Mouse (Mus musculus) left cerebral cortex, postnatal 10 days (tissue): ENCODE data around the gene Atxn1. TPM values are rescaled to one million over a fixed set of nuclear protein-coding genes. Genes with fewer than 3 reads are reported as not detected.

ENCODE experiments used
- DNase-seq, 2 experiments: peaks; one replicate each; pipeline ENCODE4 v3.0.0; 2021 to 2022; ENCODE audit warnings: low spot score in 2 of 2, mixed read lengths in 1 of 2; ENCODE audit errors: extremely low spot score in 1 of 2
- intact Hi-C: fragments of 180-260 bp; cut with DNase I; formaldehyde crosslinking; loops from one replicate; pipeline ENCODE4 v1.15.1; 2025
- total RNA-seq, 2 experiments: library from RNA; stranded (reverse); gene quantifications; 2 replicates each; pipeline ENCODE4 v1.2.3; 2021

Atxn1 gene
- total RNA-seq, 2 experiments from 2014 or later = 149 to 152 TPM

DNA sequence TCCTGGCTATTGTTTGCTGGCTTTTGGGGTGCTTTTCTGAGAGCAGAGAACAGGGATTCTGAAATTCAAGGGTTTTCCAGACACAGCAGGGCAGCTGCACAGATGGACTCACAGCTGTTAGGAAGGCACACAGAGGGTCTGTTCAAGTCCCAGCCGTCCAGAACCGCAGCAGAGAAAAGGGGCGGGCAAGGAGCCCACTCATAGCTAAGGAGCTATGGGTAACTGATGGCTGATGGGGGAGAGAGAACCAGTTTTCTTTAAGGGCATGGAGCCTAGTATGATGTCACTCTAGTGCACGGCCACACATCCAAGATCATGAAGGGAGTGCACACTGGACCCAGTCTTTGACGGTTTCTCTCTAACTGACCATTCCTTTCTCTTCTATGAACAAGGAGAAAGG is 200.5 kb downstream of the Atxn1 start:
- DNase-seq = no peak
- intact Hi-C loops = no loop called here

GRCm38 (mm10) chr13:45762278-45762677 is 202.5 kb downstream of the Atxn1 start:
- DNase-seq = no peak
- intact Hi-C loops = no loop called here

DNA sequence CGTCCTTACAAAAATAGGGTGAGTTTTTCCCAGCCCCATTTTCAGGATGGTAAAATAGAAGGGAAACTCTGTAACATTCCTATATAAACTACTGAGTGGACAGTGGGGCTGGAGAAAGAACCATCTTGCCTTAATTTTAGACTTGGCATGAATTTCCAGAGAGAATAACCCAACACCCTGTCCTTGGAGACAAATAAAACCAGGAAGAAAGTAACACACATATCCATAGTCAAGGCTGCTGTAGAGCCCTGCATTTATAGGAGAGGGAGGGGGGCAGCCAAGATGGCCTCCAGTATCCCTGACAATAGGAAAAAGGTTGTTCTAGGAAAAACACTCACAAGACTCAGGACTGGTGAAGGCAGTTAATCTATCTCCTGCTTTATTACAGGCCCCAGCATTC is 210.3 kb downstream of the Atxn1 start:
- intact Hi-C loops = no loop called here

GRCm38 (mm10) chr13:45752498-45752897 is 212.3 kb downstream of the Atxn1 start:
- intact Hi-C loops = no loop called here
- DNase-seq = peak in 1 of 2 experiments; percentile 2

More for the DNA sequence above, 210.3 kb downstream of the Atxn1 start:
- DNase-seq = no peak

DNA sequence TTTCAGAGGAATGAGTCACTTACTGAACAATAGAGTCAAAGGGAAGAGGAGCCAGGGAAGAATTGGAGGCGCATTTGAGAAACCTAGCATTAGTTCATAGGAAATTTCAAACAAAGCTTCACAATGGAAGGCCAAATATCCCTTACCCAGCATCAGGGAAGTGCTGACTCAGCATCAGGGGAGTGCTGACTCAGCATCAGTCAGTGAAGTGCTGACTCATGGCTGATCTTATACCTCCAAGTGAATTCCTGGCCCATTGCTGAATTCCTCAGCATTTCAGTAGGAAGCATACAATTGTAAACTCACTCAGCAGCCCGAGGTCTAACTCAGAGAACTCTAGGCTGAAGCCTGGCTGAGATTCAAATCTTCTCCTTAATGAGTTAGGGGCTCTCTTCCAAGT is 213.6 kb downstream of the Atxn1 start:
- intact Hi-C loops = no loop called here
- no peak for DNase-seq

- intact Hi-C loops = no loop called here
- no peak for DNase-seq
Measured at GRCm38 (mm10) chr13:45750627-45751026, 214.2 kb downstream of the Atxn1 start.

- no peak for DNase-seq
- intact Hi-C loops = no loop called here
Measured at GRCm38 (mm10) chr13:45749937-45750336, 214.9 kb downstream of the Atxn1 start.

DNA sequence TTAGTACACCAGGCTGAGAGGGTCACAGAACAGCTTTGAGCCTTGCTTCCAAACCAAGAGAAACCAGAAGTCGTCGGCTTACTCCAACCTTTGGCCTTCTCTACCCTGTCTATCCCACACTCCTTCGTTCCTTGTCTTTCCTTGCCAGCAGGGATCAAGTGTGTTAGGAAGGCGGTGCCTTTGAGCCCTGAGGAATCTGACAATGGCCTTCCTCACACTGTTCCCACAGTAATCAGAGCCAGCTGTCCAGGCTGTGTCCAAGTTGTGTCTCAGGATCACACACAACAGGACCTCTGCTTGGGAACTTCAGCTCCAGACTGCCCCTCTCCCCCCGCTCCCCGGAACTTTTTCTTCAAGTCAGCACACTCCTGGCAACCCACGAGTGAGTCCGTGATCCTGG is 215.6 kb downstream of the Atxn1 start:
- intact Hi-C loops = no loop called here
- peak in 1 of 2 experiments; percentile 28 for DNase-seq

DNA sequence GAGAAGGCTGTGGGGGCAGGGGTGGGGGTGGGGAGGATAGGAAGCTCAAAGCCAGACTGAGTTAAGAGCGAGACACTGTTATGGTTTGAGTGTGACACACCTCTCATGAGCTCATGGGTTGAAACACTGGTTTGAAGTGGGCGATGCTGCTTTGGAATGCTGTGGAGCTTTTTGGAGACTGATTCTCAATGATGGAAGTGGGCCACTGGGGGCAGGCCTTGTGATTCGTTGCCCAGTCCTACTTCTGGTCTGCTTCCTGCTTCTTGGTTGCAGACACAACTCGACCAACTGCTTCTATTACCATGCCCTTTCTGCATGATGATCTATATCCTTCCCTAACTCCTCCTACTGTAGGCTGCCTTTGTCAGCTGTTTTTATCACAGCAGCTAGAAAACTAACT is 216.1 kb downstream of the Atxn1 start:
- intact Hi-C loops = no loop called here
- DNase-seq = no peak

- DNase-seq = no peak
- intact Hi-C loops = no loop called here
Measured at GRCm38 (mm10) chr13:45745851-45746773, 218.7 kb downstream of the Atxn1 start.

DNA sequence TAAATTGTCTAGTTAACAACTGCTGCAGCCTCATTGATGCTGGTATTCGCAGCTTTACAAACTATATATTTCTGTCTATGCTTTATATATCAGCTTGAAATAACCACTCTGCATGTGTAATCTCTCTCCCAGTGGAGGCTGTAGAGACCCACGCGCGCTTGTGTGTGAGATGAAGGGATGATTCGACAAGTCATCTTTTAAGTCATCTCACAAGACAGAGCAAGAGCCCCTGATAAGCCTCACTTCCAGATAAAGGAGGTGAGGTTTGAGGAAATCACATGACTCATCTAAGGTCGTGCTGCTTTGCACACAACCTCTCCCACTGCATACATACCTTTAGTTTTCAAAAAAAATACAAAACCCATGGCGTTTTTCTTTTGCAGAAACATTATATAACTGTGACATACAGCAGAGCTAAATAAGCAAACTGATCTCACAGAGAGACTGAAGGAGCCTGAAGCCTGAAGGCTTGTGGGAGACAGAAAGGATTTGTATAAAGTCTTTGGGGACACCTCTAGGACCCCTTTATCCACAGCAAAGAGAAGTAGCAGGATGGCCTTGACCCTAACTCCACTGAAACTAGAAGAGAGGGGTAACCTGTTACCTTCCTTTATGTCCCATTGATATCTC is 219.9 kb downstream of the Atxn1 start:
- DNase-seq = no peak
- intact Hi-C loops = no loop called here

DNA sequence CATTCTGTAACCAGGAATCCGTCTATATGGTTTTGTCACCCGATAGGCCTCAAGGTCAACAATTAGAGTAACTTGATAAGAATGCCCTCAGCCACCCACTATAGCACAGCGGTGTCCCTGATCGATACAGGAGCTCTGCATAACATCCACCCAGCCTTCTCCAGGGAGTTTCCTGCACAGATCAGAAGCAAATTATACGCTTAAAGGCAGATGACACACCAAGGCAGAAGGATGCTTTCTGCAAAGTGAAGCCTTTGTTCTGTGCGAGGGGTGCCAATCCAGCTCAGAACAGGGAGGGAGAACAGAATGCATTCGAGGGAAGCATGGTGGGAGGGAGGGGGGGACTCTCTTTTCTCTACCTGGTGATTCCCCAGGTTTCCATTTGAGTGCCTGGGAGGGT is 221.0 kb downstream of the Atxn1 start:
- no peak for DNase-seq
- intact Hi-C loops = no loop called here

- DNase-seq = no peak
- intact Hi-C loops = no loop called here
Measured at GRCm38 (mm10) chr13:45740369-45740768, 224.4 kb downstream of the Atxn1 start.

GRCm38 (mm10) chr13:45736241-45736640 is 228.6 kb downstream of the Atxn1 start:
- intact Hi-C loops = no loop called here
- no peak for DNase-seq

DNA sequence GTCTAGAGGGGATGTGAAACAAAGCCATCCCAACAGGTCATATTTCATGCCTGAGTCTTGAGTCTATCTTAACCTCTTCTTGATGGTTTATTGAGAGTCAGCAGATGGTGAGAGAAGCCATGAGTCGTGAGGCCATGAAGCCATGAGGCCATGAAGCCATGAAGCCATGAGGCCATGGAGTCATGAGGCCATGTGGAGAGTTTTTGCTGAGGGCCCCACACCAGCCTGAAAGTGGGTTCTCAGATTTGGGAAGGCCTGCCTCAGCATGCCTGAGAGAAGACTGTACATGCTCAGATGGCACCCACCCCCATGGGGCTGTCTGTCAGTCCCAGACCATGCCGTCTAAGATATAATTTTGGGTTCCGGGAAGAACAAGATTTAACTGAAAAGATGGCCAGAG is 229.0 kb downstream of the Atxn1 start:
- no peak for DNase-seq
- intact Hi-C loops = no loop called here

DNA sequence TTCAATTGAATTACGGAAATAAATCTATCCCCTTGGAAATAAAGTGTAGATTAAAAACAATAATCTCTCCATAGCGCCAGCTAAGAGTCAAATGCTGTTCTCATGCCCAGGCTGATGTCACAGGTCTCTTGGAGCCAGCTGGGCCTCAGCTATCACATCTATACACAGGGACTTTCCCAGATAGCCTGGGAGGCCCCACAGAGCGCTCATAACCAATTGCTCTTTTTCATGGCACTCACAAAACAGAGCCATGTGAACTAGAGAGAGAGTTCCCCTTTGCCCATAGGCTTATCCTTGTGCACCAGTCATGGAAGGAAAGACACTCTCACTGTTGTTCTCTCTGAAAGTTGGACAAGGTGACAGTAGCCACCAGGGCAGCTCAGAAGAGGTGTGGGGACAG is 230.3 kb downstream of the Atxn1 start:
- intact Hi-C loops = no loop called here
- no peak for DNase-seq

DNA sequence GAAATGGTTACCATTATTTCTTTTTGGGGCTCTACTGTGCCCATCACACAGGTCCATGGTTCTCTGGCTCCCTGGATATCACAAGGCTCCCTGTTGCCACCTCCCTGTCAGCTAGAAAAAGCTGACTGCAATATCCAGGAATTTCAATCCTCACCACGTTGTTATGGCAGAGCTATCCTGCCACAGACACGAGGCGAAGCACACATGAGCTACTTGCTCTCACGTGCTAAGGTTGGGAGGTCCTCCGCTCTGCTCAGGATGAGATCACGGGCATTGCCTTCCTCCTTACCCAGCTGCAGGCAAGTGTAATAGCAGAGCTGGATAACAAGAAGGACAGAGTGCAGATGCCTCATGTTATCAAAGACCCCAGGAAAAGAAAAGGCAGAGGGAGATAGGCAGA is 232.2 kb downstream of the Atxn1 start:
- DNase-seq = no peak
- intact Hi-C loops = no loop called here

- intact Hi-C loops = no loop called here
- DNase-seq = no peak
Measured at GRCm38 (mm10) chr13:45726917-45727316, 237.9 kb downstream of the Atxn1 start.

DNA sequence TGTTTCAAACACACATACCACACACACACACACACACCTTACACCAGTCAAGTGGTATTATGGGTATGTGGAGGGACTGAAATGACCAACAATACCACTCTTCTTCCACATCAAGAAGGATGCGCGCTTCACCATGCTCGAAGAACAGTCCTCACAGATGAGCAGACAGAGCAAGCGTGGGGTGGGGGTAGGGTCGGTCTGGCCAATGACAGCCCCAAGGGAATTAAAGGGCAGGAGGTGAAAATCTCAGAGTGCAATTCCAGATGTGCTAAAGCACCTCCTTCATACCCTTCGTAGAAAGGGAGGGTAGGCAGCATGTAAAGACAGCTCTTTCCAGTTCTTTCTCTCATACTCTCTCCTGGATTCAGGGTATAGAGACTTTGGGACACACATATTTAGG is 238.6 kb downstream of the Atxn1 start:
- intact Hi-C loops = no loop called here
- no peak for DNase-seq

GRCm38 (mm10) chr13:45724507-45725259 is 240.1 kb downstream of the Atxn1 start:
- intact Hi-C loops = no loop called here
- DNase-seq = no peak
